Mouse (Mus musculus): ENCODE measurements around the gene Mpz. TPM values are rescaled to one million over a fixed set of nuclear protein-coding genes. Genes with fewer than 3 reads are reported as not detected.

Mpz gene
- not detected for polyA plus RNA-seq (2017; shearing (Covaris generic))

GRCm38 (mm10) chr1:171149974-171150760 lies at the start of gene Mpz, which contains the start of gene Sdhc:
Gene Mpz (plus strand): TSS chr1:171150711.
Gene Sdhc (minus strand): TSS chr1:171150603.

GRCm38 (mm10) chr1:171113873-171114299 lies 36.6 kb upstream of the Mpz start, which contains the start of gene Cfap126:
Gene Cfap126 (plus strand): TSS chr1:171113918.

GRCm38 (mm10) chr1:171195887-171196397 lies 45.4 kb downstream of the Mpz start, which contains the start of gene Pcp4l1:
Gene Pcp4l1 (minus strand): TSS chr1:171196268.

Other genes starting within 250 kb of the Mpz start
- not detected for gene Fcrlb, start 237.8 kb upstream of the Mpz start, polyA plus RNA-seq (2017; shearing (Covaris generic))
- not detected for gene Fcrla, start 223.1 kb upstream of the Mpz start, polyA plus RNA-seq (2017; shearing (Covaris generic))
- gene Fcgr2b, start 174.2 kb upstream of the Mpz start, polyA plus RNA-seq (2017; shearing (Covaris generic)), result 17.0 TPM
- gene Fcgr4, start 131.8 kb upstream of the Mpz start, polyA plus RNA-seq (2017; shearing (Covaris generic)), result not detected
- gene Fcgr3, start 85.8 kb upstream of the Mpz start, polyA plus RNA-seq (2017; shearing (Covaris generic)), result 1.2 TPM
- 1.4 TPM for gene Cfap126, start 36.8 kb upstream of the Mpz start, polyA plus RNA-seq (2017; shearing (Covaris generic))
- gene Sdhc, start 108 bp upstream of the Mpz start, polyA plus RNA-seq (2017; shearing (Covaris generic)), result 124 TPM
- gene Pcp4l1, start 45.6 kb downstream of the Mpz start, polyA plus RNA-seq (2017; shearing (Covaris generic)), result not detected
- 0.24 TPM for gene Nr1i3, start 63.3 kb downstream of the Mpz start, polyA plus RNA-seq (2017; shearing (Covaris generic))
- 19.9 TPM for gene Tomm40l, start 71.8 kb downstream of the Mpz start, polyA plus RNA-seq (2017; shearing (Covaris generic))
- gene Apoa2, start 74.3 kb downstream of the Mpz start, polyA plus RNA-seq (2017; shearing (Covaris generic)), result not detected
- 0.96 TPM for gene Fcer1g, start 83.7 kb downstream of the Mpz start, polyA plus RNA-seq (2017; shearing (Covaris generic))
- not detected for gene Adamts4, start 99.7 kb downstream of the Mpz start, polyA plus RNA-seq (2017; shearing (Covaris generic))
- gene Ndufs2, start 100.7 kb downstream of the Mpz start, polyA plus RNA-seq (2017; shearing (Covaris generic)), result 98.0 TPM
- 48.0 TPM for gene B4galt3, start 119.6 kb downstream of the Mpz start, polyA plus RNA-seq (2017; shearing (Covaris generic))
- gene Ppox, start 130.5 kb downstream of the Mpz start, polyA plus RNA-seq (2017; shearing (Covaris generic)), result 69.2 TPM
- 44.2 TPM for gene Usp21, start 137.3 kb downstream of the Mpz start, polyA plus RNA-seq (2017; shearing (Covaris generic))
- 47.4 TPM for gene Ufc1, start 144.3 kb downstream of the Mpz start, polyA plus RNA-seq (2017; shearing (Covaris generic))
- 23.9 TPM for gene Dedd, start 178.4 kb downstream of the Mpz start, polyA plus RNA-seq (2017; shearing (Covaris generic))
- gene Nit1, start 194.9 kb downstream of the Mpz start, polyA plus RNA-seq (2017; shearing (Covaris generic)), result 27.7 TPM
- gene Pfdn2, start 195.0 kb downstream of the Mpz start, polyA plus RNA-seq (2017; shearing (Covaris generic)), result 116 TPM
- gene Klhdc9, start 210.1 kb downstream of the Mpz start, polyA plus RNA-seq (2017; shearing (Covaris generic)), result not detected
- not detected for gene Nectin4, start 219.4 kb downstream of the Mpz start, polyA plus RNA-seq (2017; shearing (Covaris generic))
- 131 TPM for gene Arhgap30, start 238.2 kb downstream of the Mpz start, polyA plus RNA-seq (2017; shearing (Covaris generic))

All from effector memory CD4-positive, alpha-beta T cell, adult 5 months (primary cell).